Mouse (Mus musculus): ENCODE data around the gene Armh3.

DNA sequence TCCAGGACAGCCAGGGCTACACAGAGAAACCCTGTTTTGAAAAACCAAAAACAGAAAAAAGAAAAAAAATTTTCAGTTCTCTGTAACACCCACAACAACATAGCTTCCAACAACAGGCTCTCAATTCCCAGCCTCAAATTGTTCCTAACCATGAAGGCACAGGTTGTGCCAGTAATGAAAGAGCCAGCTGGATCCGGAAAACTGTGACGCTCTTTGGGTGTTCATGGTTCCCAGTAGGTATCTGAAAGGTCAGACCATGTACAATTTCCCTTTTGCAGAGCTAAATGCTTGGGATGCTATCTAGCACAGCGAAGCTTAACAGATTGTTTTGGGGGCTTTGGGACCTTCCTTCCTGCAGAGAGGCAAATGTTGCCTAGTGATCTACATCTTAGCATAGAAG, 82.3 kb downstream of the Armh3 start:
- TF ChIP-seq POLR2A (IDR thresholded peaks at IDR 0.05; ENCODE audit: low read depth, low read length): no peak
- no peak for TF ChIP-seq CTCF (IDR thresholded peaks at IDR 0.05; ENCODE audit: borderline replicate concordance, insufficient read depth, low read length)
